Mouse (Mus musculus): ENCODE data around the gene Tnni3k. TPM values are rescaled to one million over a fixed set of nuclear protein-coding genes. Genes with fewer than 3 reads are reported as not detected.

The Tnni3k gene
- polyA plus RNA-seq, 1 experiment from 2014 or later, result 0.11 TPM

- Histone ChIP-seq H3K4me1 (replicated peaks; ENCODE audit: control insufficient read depth, insufficient read depth) (no peaks in the 10 kb centered on the region), H3K9me3 (ENCODE audit: control insufficient read depth, low read length) (no peaks in the 10 kb centered on the region), H3K4me2 (replicated peaks; ENCODE audit: low read depth) (no peak overlapping the region), H3K4me3 (ENCODE audit: low read depth, low read length) (no peak overlapping the region), H3K36me3 (ENCODE audit: control insufficient read depth, insufficient read depth, low read length) (no peaks in the 10 kb centered on the region), H3K9ac (ENCODE audit: low read length) (no peak overlapping the region), H3K27ac (replicated peaks) (no peak overlapping the region), H3K27me3 (ENCODE audit: control insufficient read depth, insufficient read depth, low read length) (no peaks in the 10 kb centered on the region)
- WGBS, result 55% methylated on average over 6 of the region's 6 CpGs
- ATAC-seq (ENCODE audit: low FRiP score, low TSS enrichment) (no peak), DNase-seq (ENCODE audit: low spot score) (no peak)
- TF ChIP-seq CTCF (IDR thresholded peaks at IDR 0.05; ENCODE audit: low read depth) (no peak), EP300 (optimal IDR thresholded peaks at IDR 0.05) (no peak)
Measured at GRCm38 (mm10) chr3:154945688-154946161, 109.5 kb downstream of the Tnni3k start.

GRCm38 (mm10) chr3:154927757-154928156, 127.5 kb downstream of the Tnni3k start:
- DNase-seq (ENCODE audit: low spot score), result no peak
- ATAC-seq (ENCODE audit: low FRiP score, low TSS enrichment), result no peak
- H3K27me3 ChIP-seq (ENCODE audit: control insufficient read depth, insufficient read depth, low read length), result no peaks in the 10 kb centered on the region
- H3K36me3 ChIP-seq (ENCODE audit: control insufficient read depth, insufficient read depth, low read length), result no peaks in the 10 kb centered on the region
- H3K4me2 ChIP-seq (replicated peaks; ENCODE audit: low read depth), result no peak overlapping the region
- no peaks in the 10 kb centered on the region for H3K4me1 ChIP-seq (replicated peaks; ENCODE audit: control insufficient read depth, insufficient read depth)
- TF ChIP-seq CTCF (IDR thresholded peaks at IDR 0.05; ENCODE audit: low read depth) (no peak), EP300 (optimal IDR thresholded peaks at IDR 0.05) (no peak)
- H3K4me3 ChIP-seq (ENCODE audit: low read depth, low read length), result no peak overlapping the region
- no peaks in the 10 kb centered on the region for H3K9me3 ChIP-seq (ENCODE audit: control insufficient read depth, low read length)
- H3K27ac ChIP-seq (replicated peaks), result no peak overlapping the region
- H3K9ac ChIP-seq (ENCODE audit: low read length), result no peak overlapping the region
- WGBS, result 42% methylated on average over 8 of the region's 8 CpGs

DNA sequence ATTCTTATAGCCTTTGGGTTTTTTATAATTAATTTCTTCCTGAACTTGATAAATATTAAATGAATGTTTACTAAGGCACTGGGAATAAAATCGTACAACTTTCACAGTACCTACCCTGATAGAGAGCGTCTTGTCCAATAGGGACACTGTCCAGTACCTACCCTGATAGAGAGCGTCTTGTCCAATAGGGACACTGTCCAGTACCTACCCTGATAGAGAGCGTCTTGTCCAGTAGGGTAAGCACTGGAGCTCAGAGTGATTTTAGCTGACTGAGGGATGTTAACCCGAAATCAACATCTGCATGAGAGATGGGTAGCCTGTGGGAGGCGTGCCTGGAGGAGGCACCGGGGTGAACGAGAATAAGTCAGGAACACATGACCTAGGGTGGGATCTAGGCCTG, 130.3 kb downstream of the Tnni3k start:
- Histone ChIP-seq H3K4me3 (ENCODE audit: low read depth, low read length) (no peak overlapping the region), H3K4me2 (replicated peaks; ENCODE audit: low read depth) (no peak overlapping the region), H3K27ac (replicated peaks) (no peak overlapping the region), H3K4me1 (replicated peaks; ENCODE audit: control insufficient read depth, insufficient read depth) (no peaks in the 10 kb centered on the region), H3K27me3 (ENCODE audit: control insufficient read depth, insufficient read depth, low read length) (no peaks in the 10 kb centered on the region), H3K36me3 (ENCODE audit: control insufficient read depth, insufficient read depth, low read length) (no peaks in the 10 kb centered on the region), H3K9me3 (ENCODE audit: control insufficient read depth, low read length) (no peaks in the 10 kb centered on the region), H3K9ac (ENCODE audit: low read length) (no peak overlapping the region)
- TF ChIP-seq EP300 (optimal IDR thresholded peaks at IDR 0.05) (no peak), CTCF (IDR thresholded peaks at IDR 0.05; ENCODE audit: low read depth) (no peak)
- ATAC-seq (ENCODE audit: low FRiP score, low TSS enrichment) (no peak), DNase-seq (ENCODE audit: low spot score) (no peak)
- WGBS, result 87% methylated on average over 8 of the region's 8 CpGs

DNA sequence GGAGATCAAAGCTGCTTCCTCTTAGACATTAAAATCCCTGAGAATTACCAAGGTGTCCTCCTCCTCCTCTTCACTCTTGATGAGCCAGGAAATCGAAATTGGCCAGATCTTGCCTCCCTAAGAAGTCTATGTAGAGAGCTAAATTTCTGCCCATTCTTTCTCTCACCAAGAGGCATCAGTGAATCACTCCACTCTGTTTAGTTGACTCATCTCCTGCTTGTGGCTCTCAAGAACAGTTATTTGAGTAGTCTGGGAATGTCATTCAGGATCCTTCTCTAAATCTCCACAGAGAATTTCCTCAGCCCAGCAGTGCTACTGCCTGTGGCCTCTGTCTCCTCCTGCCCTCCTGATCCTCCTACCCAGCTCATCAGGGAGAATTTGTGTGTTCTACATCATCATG, 139.6 kb downstream of the Tnni3k start:
- TF ChIP-seq CTCF (IDR thresholded peaks at IDR 0.05; ENCODE audit: low read depth) (no peak), EP300 (optimal IDR thresholded peaks at IDR 0.05) (no peak)

GRCm38 (mm10) chr3:154913641-154914040, 141.6 kb downstream of the Tnni3k start:
- no peak for DNase-seq (ENCODE audit: low spot score)
- no peak overlapping the region for H3K27ac ChIP-seq (replicated peaks)
- H3K9ac ChIP-seq (ENCODE audit: low read length), result no peak overlapping the region
- H3K4me2 ChIP-seq (replicated peaks; ENCODE audit: low read depth), result no peak overlapping the region
- H3K36me3 ChIP-seq (ENCODE audit: control insufficient read depth, insufficient read depth, low read length), result no peaks in the 10 kb centered on the region
- H3K4me1 ChIP-seq (replicated peaks; ENCODE audit: control insufficient read depth, insufficient read depth), result no peaks in the 10 kb centered on the region
- H3K9me3 ChIP-seq (ENCODE audit: control insufficient read depth, low read length), result no peaks in the 10 kb centered on the region
- H3K27me3 ChIP-seq (ENCODE audit: control insufficient read depth, insufficient read depth, low read length), result no peaks in the 10 kb centered on the region
- 68% methylated on average over 6 of the region's 6 CpGs for whole genome bisulfite sequencing
- H3K4me3 ChIP-seq (ENCODE audit: low read depth, low read length), result no peak overlapping the region
- TF ChIP-seq EP300 (optimal IDR thresholded peaks at IDR 0.05), result no peak
- TF ChIP-seq CTCF (IDR thresholded peaks at IDR 0.05; ENCODE audit: low read depth), result no peak
- ATAC-seq (ENCODE audit: low FRiP score, low TSS enrichment), result no peak

More for the DNA sequence above, 139.6 kb downstream of the Tnni3k start:
- H3K4me3 ChIP-seq (ENCODE audit: low read depth, low read length), result no peak overlapping the region
- H3K9ac ChIP-seq (ENCODE audit: low read length), result no peak overlapping the region
- WGBS, result 64% methylated on average over 1 of the region's 1 CpGs
- no peaks in the 10 kb centered on the region for H3K27me3 ChIP-seq (ENCODE audit: control insufficient read depth, insufficient read depth, low read length)
- H3K4me2 ChIP-seq (replicated peaks; ENCODE audit: low read depth), result no peak overlapping the region
- H3K27ac ChIP-seq (replicated peaks), result no peak overlapping the region
- H3K4me1 ChIP-seq (replicated peaks; ENCODE audit: control insufficient read depth, insufficient read depth), result no peaks in the 10 kb centered on the region
- H3K36me3 ChIP-seq (ENCODE audit: control insufficient read depth, insufficient read depth, low read length), result no peaks in the 10 kb centered on the region
- no peaks in the 10 kb centered on the region for H3K9me3 ChIP-seq (ENCODE audit: control insufficient read depth, low read length)
- ATAC-seq (ENCODE audit: low FRiP score, low TSS enrichment) (no peak), DNase-seq (ENCODE audit: low spot score) (no peak)

DNA sequence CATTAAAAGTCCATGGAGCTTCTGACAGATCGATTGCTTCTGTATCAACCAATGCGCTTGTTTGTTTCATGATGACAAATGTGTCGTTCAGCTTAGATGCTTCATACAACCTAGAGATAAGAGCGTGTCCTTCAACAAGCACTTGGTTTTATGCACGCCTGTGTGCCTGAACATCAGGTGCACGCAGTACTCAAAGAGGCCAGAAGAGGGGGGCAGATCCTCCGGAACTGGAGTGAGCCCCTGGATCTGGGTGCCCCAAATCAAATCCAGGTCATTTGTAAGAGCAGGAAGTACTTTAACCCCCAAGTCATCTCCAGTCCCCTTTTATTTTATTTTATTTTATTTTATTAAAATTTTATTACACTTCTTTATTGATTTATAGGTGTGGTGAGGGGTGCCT, 158.5 kb downstream of the Tnni3k start:
- H3K4me2 ChIP-seq (replicated peaks; ENCODE audit: low read depth), result no peak overlapping the region
- H3K27ac ChIP-seq (replicated peaks), result no peak overlapping the region
- H3K9me3 ChIP-seq (ENCODE audit: control insufficient read depth, low read length), result no peaks in the 10 kb centered on the region
- no peaks in the 10 kb centered on the region for H3K36me3 ChIP-seq (ENCODE audit: control insufficient read depth, insufficient read depth, low read length)
- DNase-seq (ENCODE audit: low spot score), result peak; percentile 23
- no peak for ATAC-seq (ENCODE audit: low FRiP score, low TSS enrichment)
- 66% methylated on average over 7 of the region's 7 CpGs for WGBS
- H3K4me3 ChIP-seq (ENCODE audit: low read depth, low read length), result no peak overlapping the region
- TF ChIP-seq CTCF (IDR thresholded peaks at IDR 0.05; ENCODE audit: low read depth) (peak; percentile 58), EP300 (optimal IDR thresholded peaks at IDR 0.05) (no peak)
- no peaks in the 10 kb centered on the region for H3K27me3 ChIP-seq (ENCODE audit: control insufficient read depth, insufficient read depth, low read length)
- no peak overlapping the region for H3K9ac ChIP-seq (ENCODE audit: low read length)
- no peaks in the 10 kb centered on the region for H3K4me1 ChIP-seq (replicated peaks; ENCODE audit: control insufficient read depth, insufficient read depth)

Measured in stomach, postnatal 0 days (tissue).